Mouse (Mus musculus): ENCODE data around the gene Bach1. TPM values are rescaled to one million over a fixed set of nuclear protein-coding genes. Genes with fewer than 3 reads are reported as not detected.

The Bach1 gene
- polyA plus RNA-seq, 1 experiment from 2014 or later, result 23.0 TPM

DNA sequence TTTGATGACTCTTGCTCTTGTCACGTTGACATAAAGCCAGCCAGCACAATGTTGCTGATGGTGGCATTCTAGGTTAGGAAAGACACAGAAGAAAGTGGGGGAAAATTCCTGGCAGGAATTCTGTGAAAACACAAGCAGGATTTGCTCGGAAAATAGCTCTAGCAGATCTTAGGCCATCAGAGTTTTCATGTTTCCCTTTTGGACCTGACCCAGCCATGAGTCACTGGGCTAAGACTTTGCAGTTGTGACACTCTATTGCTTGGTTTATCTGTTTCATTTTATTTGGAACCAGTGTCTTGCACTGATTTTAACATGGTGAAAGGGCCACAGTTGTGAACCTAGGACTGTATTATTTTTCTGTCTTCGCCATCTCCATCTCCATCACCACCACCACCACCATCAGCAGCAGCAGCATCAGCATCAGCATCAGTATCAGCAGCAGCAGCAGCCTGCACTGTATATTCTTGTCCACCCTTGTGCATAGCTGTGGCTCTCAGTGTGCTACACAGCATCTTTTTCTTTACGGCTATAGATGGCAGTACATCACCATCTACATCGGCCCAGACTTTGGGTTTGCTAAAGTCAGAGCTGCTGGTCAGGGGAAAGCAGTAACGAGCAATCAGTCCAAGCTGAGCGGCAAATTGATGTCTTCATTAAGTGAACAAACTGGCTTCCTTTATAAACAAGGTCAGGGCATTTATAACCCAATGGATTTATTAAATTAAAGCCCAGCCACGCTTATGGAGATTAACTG is 46.6 kb downstream of the Bach1 start:
- Histone ChIP-seq H3K9me3 (ENCODE audit: control insufficient read depth, low read length) (no peaks in the 10 kb centered on the region), H3K9ac (ENCODE audit: low read length) (no peak overlapping the region), H3K27ac (ENCODE audit: low read depth, low read length) (no peak overlapping the region), H3K27me3 (ENCODE audit: control insufficient read depth, insufficient read depth, low read length) (no peaks in the 10 kb centered on the region), H3K4me2 (ENCODE audit: low read depth) (no peak overlapping the region), H3K4me3 (ENCODE audit: low read depth, low read length) (no peak overlapping the region), H3K36me3 (ENCODE audit: control insufficient read depth, insufficient read depth, low read length) (no peaks in the 10 kb centered on the region), H3K4me1 (ENCODE audit: control insufficient read depth, insufficient read depth, low read length) (no peaks in the 10 kb centered on the region)
- WGBS, result 78% methylated on average over 8 of the region's 8 CpGs
- ATAC-seq (ENCODE audit: insufficient read depth, low FRiP score, low TSS enrichment), result no peak
- DNase-seq (ENCODE audit: low spot score), result no peak

DNA sequence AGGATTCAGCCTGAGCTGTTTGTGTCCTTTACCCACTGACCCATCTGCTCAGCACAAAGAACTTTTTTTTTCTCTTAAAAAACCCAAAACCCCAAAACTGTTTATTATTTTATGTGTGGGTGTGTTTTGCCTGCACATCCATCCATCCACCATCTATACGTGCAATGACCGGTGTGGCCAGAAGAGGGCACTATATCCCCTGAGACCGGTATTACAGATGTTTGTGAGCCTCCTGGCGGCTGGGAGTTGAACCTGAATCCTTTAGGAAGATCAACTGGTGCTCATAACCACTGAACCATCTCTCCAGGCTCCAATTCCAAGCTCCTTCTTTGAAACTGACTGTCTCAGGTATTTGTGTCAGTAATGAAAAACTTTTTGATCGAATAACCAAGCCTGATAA is 48.0 kb downstream of the Bach1 start:
- H3K4me2 ChIP-seq (ENCODE audit: low read depth), result no peak overlapping the region
- no peaks in the 10 kb centered on the region for H3K27me3 ChIP-seq (ENCODE audit: control insufficient read depth, insufficient read depth, low read length)
- H3K4me1 ChIP-seq (ENCODE audit: control insufficient read depth, insufficient read depth, low read length), result no peaks in the 10 kb centered on the region
- no peak for ATAC-seq (ENCODE audit: insufficient read depth, low FRiP score, low TSS enrichment)
- H3K36me3 ChIP-seq (ENCODE audit: control insufficient read depth, insufficient read depth, low read length), result no peaks in the 10 kb centered on the region
- peak; percentile 73 for DNase-seq (ENCODE audit: low spot score)
- H3K9me3 ChIP-seq (ENCODE audit: control insufficient read depth, low read length), result no peaks in the 10 kb centered on the region
- 18% methylated on average over 5 of the region's 5 CpGs for WGBS
- H3K4me3 ChIP-seq (ENCODE audit: low read depth, low read length), result no peak overlapping the region
- no peak overlapping the region for H3K27ac ChIP-seq (ENCODE audit: low read depth, low read length)
- H3K9ac ChIP-seq (ENCODE audit: low read length), result no peak overlapping the region

DNA sequence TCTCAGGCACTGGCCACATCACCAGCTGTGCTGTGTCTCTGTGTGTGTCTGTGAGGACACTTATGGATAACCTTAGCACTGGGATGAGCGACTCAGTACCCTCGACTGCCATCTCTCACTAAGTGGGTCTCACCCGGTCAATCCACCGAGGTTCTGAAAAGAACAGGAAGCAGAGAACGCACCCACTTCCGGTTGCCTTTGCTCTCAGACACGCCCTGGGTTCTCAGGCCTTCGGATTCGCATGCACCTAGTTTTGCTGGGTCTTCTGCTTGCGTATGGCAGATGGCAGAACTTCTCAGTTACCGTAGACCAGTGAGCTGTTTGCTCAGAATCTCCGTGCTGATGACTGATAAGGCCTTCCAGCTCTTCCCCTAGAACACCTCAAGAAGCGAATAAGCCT is 52.5 kb downstream of the Bach1 start:
- H3K9ac ChIP-seq (ENCODE audit: low read length), result no peak overlapping the region
- no peaks in the 10 kb centered on the region for H3K36me3 ChIP-seq (ENCODE audit: control insufficient read depth, insufficient read depth, low read length)
- no peaks in the 10 kb centered on the region for H3K4me1 ChIP-seq (ENCODE audit: control insufficient read depth, insufficient read depth, low read length)
- no peaks in the 10 kb centered on the region for H3K27me3 ChIP-seq (ENCODE audit: control insufficient read depth, insufficient read depth, low read length)
- H3K27ac ChIP-seq (ENCODE audit: low read depth, low read length), result no peak overlapping the region
- ATAC-seq (ENCODE audit: insufficient read depth, low FRiP score, low TSS enrichment) (no peak), DNase-seq (ENCODE audit: low spot score) (no peak)
- 93% methylated on average over 13 of the region's 13 CpGs for WGBS
- no peak overlapping the region for H3K4me3 ChIP-seq (ENCODE audit: low read depth, low read length)
- H3K4me2 ChIP-seq (ENCODE audit: low read depth), result no peak overlapping the region
- H3K9me3 ChIP-seq (ENCODE audit: control insufficient read depth, low read length), result no peaks in the 10 kb centered on the region

DNA sequence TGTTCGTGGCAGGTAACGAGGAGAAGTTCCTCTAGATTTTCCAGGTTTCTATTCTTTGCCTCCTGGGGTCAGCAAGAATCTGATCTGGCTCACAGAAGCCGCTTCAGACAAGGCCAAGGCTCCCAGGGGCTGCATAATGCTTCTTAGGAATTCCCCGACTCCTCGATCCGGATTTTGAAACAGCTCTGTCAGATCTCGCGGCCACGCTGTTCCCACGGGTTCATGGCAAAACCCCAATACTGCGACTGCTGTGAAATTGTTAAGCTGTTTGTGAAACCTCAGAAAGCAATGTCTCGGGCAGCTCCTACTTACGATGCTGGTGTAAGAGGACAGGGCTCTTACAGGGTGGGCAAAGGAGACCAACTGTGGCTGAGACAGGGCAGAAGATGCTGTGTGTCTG is 53.7 kb downstream of the Bach1 start:
- H3K9me3 ChIP-seq (ENCODE audit: control insufficient read depth, low read length), result no peaks in the 10 kb centered on the region
- WGBS, result 79% methylated on average over 13 of the region's 13 CpGs
- H3K4me1 ChIP-seq (ENCODE audit: control insufficient read depth, insufficient read depth, low read length), result no peaks in the 10 kb centered on the region
- DNase-seq (ENCODE audit: low spot score) (no peak), ATAC-seq (ENCODE audit: insufficient read depth, low FRiP score, low TSS enrichment) (no peak)
- no peaks in the 10 kb centered on the region for H3K27me3 ChIP-seq (ENCODE audit: control insufficient read depth, insufficient read depth, low read length)
- no peak overlapping the region for H3K9ac ChIP-seq (ENCODE audit: low read length)
- no peaks in the 10 kb centered on the region for H3K36me3 ChIP-seq (ENCODE audit: control insufficient read depth, insufficient read depth, low read length)
- H3K4me3 ChIP-seq (ENCODE audit: low read depth, low read length), result no peak overlapping the region
- no peak overlapping the region for H3K4me2 ChIP-seq (ENCODE audit: low read depth)
- H3K27ac ChIP-seq (ENCODE audit: low read depth, low read length), result no peak overlapping the region

DNA sequence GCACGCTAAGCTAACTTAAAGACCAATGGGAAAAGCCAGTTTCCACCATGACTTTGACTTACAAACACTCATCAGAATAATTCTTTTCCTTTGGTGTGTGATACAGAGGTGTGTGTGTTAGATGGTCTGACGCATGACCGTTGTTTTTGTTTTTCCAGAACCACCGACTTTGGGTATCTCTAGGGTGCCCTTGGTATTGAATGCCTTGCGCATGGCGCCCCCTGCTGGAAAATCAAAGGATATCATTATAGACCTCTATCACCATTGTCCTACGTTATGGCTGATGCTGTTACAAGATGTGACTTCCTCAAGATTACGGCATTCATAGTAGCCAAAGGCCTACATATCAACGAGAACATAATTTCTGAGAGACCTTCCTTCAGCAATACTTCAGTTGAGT is 56.1 kb downstream of the Bach1 start:
- no peaks in the 10 kb centered on the region for H3K4me1 ChIP-seq (ENCODE audit: control insufficient read depth, insufficient read depth, low read length)
- no peaks in the 10 kb centered on the region for H3K9me3 ChIP-seq (ENCODE audit: control insufficient read depth, low read length)
- 77% methylated on average over 9 of the region's 9 CpGs for WGBS
- H3K4me2 ChIP-seq (ENCODE audit: low read depth), result no peak overlapping the region
- ATAC-seq (ENCODE audit: insufficient read depth, low FRiP score, low TSS enrichment), result peak; percentile 36; the same call in 1 of the 2 replicates
- H3K4me3 ChIP-seq (ENCODE audit: low read depth, low read length), result no peak overlapping the region
- H3K27ac ChIP-seq (ENCODE audit: low read depth, low read length), result no peak overlapping the region
- H3K27me3 ChIP-seq (ENCODE audit: control insufficient read depth, insufficient read depth, low read length), result no peaks in the 10 kb centered on the region
- no peak overlapping the region for H3K9ac ChIP-seq (ENCODE audit: low read length)
- DNase-seq (ENCODE audit: low spot score), result peak; percentile 26
- H3K36me3 ChIP-seq (ENCODE audit: control insufficient read depth, insufficient read depth, low read length), result no peaks in the 10 kb centered on the region

DNA sequence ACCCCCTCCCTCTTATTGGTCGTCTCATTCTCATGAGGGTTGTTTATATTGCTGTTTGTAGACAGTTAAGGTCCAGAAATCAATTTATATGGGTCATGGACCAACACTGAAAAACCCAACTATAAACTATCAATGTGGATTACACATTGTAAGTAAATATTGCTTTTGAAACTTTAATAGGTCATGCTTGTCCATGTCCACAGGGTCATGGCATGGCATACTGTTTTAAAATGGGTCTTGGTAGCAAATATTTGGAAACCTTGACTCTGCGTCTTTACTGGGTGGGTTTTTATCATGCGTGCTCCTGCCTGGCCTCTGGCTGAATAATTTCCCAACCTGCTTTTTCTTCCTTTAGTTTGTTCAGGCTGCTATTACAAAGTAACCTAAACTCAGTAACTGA is 57.2 kb downstream of the Bach1 start:
- H3K9me3 ChIP-seq (ENCODE audit: control insufficient read depth, low read length), result no peaks in the 10 kb centered on the region
- no peak overlapping the region for H3K4me2 ChIP-seq (ENCODE audit: low read depth)
- no peaks in the 10 kb centered on the region for H3K27me3 ChIP-seq (ENCODE audit: control insufficient read depth, insufficient read depth, low read length)
- no peak overlapping the region for H3K4me3 ChIP-seq (ENCODE audit: low read depth, low read length)
- H3K9ac ChIP-seq (ENCODE audit: low read length), result no peak overlapping the region
- H3K4me1 ChIP-seq (ENCODE audit: control insufficient read depth, insufficient read depth, low read length), result no peaks in the 10 kb centered on the region
- H3K36me3 ChIP-seq (ENCODE audit: control insufficient read depth, insufficient read depth, low read length), result no peaks in the 10 kb centered on the region
- 88% methylated on average over 3 of the region's 3 CpGs for WGBS
- H3K27ac ChIP-seq (ENCODE audit: low read depth, low read length), result no peak overlapping the region
- DNase-seq (ENCODE audit: low spot score), result no peak
- ATAC-seq (ENCODE audit: insufficient read depth, low FRiP score, low TSS enrichment), result no peak

DNA sequence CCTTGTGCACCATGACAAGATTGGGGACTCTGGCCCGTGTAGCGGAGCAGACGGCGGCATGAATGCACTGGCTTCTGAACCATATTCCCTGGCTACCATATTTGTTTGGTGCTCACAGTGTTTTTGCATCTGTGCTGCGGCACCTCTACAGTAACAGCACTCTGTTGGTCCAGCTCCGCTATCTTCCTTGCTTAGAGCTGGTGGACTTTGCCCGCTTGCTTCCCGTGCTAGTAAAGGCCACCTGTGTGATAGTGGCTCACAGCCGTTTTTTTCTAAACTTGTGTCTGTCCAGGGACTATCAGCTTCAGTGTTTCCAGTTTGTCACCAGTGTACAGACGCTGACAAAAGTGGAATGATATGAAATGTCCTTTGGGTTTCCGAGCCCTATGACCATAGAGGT is 59.3 kb downstream of the Bach1 start:
- Histone ChIP-seq H3K27ac (ENCODE audit: low read depth, low read length) (no peak overlapping the region), H3K4me1 (ENCODE audit: control insufficient read depth, insufficient read depth, low read length) (no peaks in the 10 kb centered on the region), H3K36me3 (ENCODE audit: control insufficient read depth, insufficient read depth, low read length) (no peaks in the 10 kb centered on the region), H3K4me3 (ENCODE audit: low read depth, low read length) (no peak overlapping the region), H3K4me2 (ENCODE audit: low read depth) (no peak overlapping the region), H3K27me3 (ENCODE audit: control insufficient read depth, insufficient read depth, low read length) (no peaks in the 10 kb centered on the region), H3K9ac (ENCODE audit: low read length) (no peak overlapping the region), H3K9me3 (ENCODE audit: control insufficient read depth, low read length) (no peaks in the 10 kb centered on the region)
- ATAC-seq (ENCODE audit: insufficient read depth, low FRiP score, low TSS enrichment), result no peak
- 93% methylated on average over 11 of the region's 11 CpGs for WGBS
- DNase-seq (ENCODE audit: low spot score), result no peak

DNA sequence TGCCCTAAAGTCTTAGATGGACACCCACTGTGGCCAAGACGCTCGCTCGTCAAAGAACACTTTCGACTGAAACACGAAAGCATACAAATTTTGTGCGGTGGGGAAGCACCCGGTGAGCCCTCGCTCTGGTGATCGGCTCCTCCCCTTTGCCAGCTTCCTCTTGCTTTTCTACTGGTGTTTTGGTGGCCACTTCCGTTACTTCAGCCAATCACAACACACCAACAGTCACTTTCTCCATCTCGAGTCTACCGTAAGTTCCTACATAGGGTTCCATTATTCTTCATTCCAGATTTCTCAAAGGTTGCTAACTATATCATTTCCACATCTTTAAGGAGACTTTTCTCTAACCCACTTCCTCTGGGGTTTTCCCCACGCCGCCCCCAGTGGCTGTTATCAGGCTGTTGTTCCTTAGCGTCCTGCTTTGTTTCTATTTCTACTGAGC is 65.9 kb downstream of the Bach1 start:
- Histone ChIP-seq H3K4me3 (ENCODE audit: low read depth, low read length) (no peak overlapping the region), H3K4me1 (ENCODE audit: control insufficient read depth, insufficient read depth, low read length) (no peaks in the 10 kb centered on the region), H3K4me2 (ENCODE audit: low read depth) (no peak overlapping the region), H3K36me3 (ENCODE audit: control insufficient read depth, insufficient read depth, low read length) (no peaks in the 10 kb centered on the region), H3K27ac (ENCODE audit: low read depth, low read length) (no peak overlapping the region), H3K9ac (ENCODE audit: low read length) (no peak overlapping the region), H3K9me3 (ENCODE audit: control insufficient read depth, low read length) (no peaks in the 10 kb centered on the region), H3K27me3 (ENCODE audit: control insufficient read depth, insufficient read depth, low read length) (no peaks in the 10 kb centered on the region)
- DNase-seq (ENCODE audit: low spot score), result no peak
- ATAC-seq (ENCODE audit: insufficient read depth, low FRiP score, low TSS enrichment), result no peak
- 94% methylated on average over 15 of the region's 15 CpGs for WGBS

DNA sequence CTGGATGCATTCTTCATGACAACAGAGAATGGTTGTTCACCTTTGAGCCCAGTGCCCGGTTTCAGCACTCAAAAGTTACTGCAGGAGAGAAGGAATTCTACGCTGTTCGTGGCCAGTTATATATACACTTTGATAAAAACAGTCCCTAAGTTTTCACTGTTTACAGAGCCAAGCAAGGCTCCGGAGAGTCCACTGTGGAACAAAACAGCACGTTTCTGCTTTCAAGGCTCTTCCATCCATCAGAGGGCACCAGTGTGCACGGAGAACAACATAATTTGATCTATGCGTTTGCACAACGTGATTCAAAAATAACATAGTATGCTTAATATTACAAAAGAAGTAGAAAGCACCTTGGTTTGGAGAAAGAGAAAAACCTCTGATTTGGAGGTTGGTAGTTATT is 67.2 kb downstream of the Bach1 start:
- Histone ChIP-seq H3K27me3 (ENCODE audit: control insufficient read depth, insufficient read depth, low read length) (no peaks in the 10 kb centered on the region), H3K9ac (ENCODE audit: low read length) (no peak overlapping the region), H3K9me3 (ENCODE audit: control insufficient read depth, low read length) (no peaks in the 10 kb centered on the region), H3K4me1 (ENCODE audit: control insufficient read depth, insufficient read depth, low read length) (no peaks in the 10 kb centered on the region), H3K4me3 (ENCODE audit: low read depth, low read length) (no peak overlapping the region), H3K27ac (ENCODE audit: low read depth, low read length) (no peak overlapping the region), H3K4me2 (ENCODE audit: low read depth) (no peak overlapping the region), H3K36me3 (ENCODE audit: control insufficient read depth, insufficient read depth, low read length) (no peaks in the 10 kb centered on the region)
- 78% methylated on average over 8 of the region's 8 CpGs for whole genome bisulfite sequencing
- DNase-seq (ENCODE audit: low spot score) (no peak), ATAC-seq (ENCODE audit: insufficient read depth, low FRiP score, low TSS enrichment) (no peak)

Measured in neural tube, embryonic 11.5 days (tissue).